Mouse (Mus musculus): ENCODE results near the gene Nfkbid.

GRCm38 (mm10) chr7:30463568-30463967 lies 42.0 kb downstream of the Nfkbid start:
- no peak for TF ChIP-seq CTCF (IDR thresholded peaks at IDR 0.05; ENCODE audit: extremely low read depth, insufficient read depth, low read length)
- no peak for TF ChIP-seq POLR2A (IDR thresholded peaks at IDR 0.05; ENCODE audit: extremely low read depth, insufficient read depth, low read length)

Data from cortical plate, adult 2 months (tissue).